Mouse (Mus musculus) testis, adult 2 months (tissue): Measurements from ENCODE around the gene Plce1.

Source experiments
- CTCF ChIP-seq: fragments of 200-500 bp; IDR thresholded peaks from 2 replicates; pipeline ENCODE4 v1.5.1; 2012; ENCODE audit warnings: low read depth, mild to moderate bottlenecking, inconsistent platforms, low read length, moderate library complexity; ENCODE audit not compliant: control insufficient read depth, insufficient read depth, insufficient replicate concordance
- POLR2A ChIP-seq: fragments of 200-500 bp; IDR thresholded peaks from 2 replicates; pipeline ENCODE4 v1.6.1; 2012; ENCODE audit warnings: low read depth, mild to moderate bottlenecking, inconsistent platforms, low read length, moderate library complexity; ENCODE audit not compliant: control insufficient read depth

DNA sequence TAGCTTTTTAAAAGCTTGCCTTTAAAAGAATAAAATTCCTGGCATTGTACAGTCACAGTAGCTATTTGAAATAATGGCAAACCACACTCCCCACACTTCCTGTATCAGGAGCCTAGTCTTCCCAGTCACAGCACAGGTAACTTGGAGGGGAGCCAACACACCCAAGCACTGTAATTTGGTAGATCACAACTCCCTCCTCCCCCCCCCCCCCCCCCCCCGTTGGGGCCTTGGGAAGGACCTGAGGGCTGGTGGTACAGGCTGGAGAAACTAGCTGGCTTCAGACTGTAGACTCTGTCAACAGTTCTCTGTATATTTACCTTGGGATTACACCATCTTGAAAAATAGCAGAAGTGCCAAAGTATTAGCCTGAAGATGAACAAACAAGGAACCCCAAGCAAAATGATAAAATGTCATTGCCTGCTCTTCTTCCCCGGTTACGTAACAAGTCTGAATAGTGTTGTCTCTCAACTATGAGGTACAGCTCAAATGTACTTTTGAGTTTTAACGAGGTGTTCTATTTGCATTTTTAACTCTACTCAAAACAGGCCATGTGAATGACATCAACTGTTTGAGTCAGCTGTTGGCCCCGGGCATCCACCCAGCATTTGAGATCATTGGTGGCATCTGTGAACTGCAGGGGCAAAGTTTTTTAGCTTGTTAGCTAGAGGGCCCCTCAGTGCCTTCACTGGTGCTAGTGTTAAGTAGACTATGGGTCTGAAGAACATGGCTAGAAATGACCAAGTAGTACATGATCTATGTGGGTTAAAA lies 33.7 kb downstream of the Plce1 start:
- TF ChIP-seq CTCF = no peak
- TF ChIP-seq POLR2A = no peak
